Mouse (Mus musculus) layer of hippocampus, adult 6 months (tissue): ENCODE measurements around the gene Macrod2. TPM values are rescaled to one million over a fixed set of nuclear protein-coding genes. Genes with fewer than 3 reads are reported as not detected.

Experiments
- long read RNA-seq, 2 experiments: library from polyadenylated mRNA; unstranded; transcript quantifications; one replicate each; pipeline ENCODE4 v2.0.0; 2019 to 2020
- polyA plus RNA-seq: library from polyadenylated mRNA; unstranded; fragments of <200 nt; fragmentation: Nextera tagmentation; gene quantifications from 2 replicates; pipeline ENCODE4 v1.2.3, GENCODE M21; 2021

Macrod2 gene
- polyA plus RNA-seq, result 17.3 and 19.8 TPM in 2 replicates
- long read RNA-seq, experiment 1, transcript Macrod2-204 (4 exons, 3,554 nt), result major isoform, 7 of 20 reads
- long read RNA-seq, experiment 1, partial matches to known transcripts, result 1 of 20 reads
- long read RNA-seq, experiment 1, other reads (novel, unspliced or antisense), result 12 of 20 reads
- long read RNA-seq, experiment 2, transcript Macrod2-204 (4 exons, 3,554 nt), result major isoform, 9 of 32 reads
- long read RNA-seq, experiment 2, partial matches to known transcripts, result 1 of 32 reads
- long read RNA-seq, experiment 2, other reads (novel, unspliced or antisense), result 21 of 32 reads

GRCm38 (mm10) chr2:140395179-140395578 lies at the start of gene Macrod2:
Gene Macrod2 (plus strand): TSS chr2:140395309.

GRCm38 (mm10) chr2:140389525-140389924 lies 5.6 kb upstream of the Macrod2 start, which contains the start of gene Sel1l2:
Gene Sel1l2 (minus strand): TSS chr2:140389706.

GRCm38 (mm10) chr2:140670963-140671702 lies 276.0 kb downstream of the Macrod2 start, which contains the start of gene Flrt3:
Gene Flrt3 (minus strand): TSS chr2:140671469.

Other genes with a start within 250 kb of the Macrod2 start
- not detected in 2 replicates for gene Gm17374, start 243.3 kb upstream of the Macrod2 start, polyA plus RNA-seq
- 10.2 and 10.6 TPM in 2 replicates for gene Esf1, start 224.7 kb upstream of the Macrod2 start, polyA plus RNA-seq
- gene Ndufaf5, start 224.7 kb upstream of the Macrod2 start, polyA plus RNA-seq, result 54.2 and 57.6 TPM in 2 replicates
- gene Sel1l2, start 5.6 kb upstream of the Macrod2 start, polyA plus RNA-seq, result not detected in 2 replicates